Mouse (Mus musculus) liver (tissue): ENCODE measurements around the gene Iqgap1.

Experiments
- DNase-seq: peaks from one replicate; pipeline ENCODE4 v3.0.0-alpha.2; 2020; ENCODE audit warnings: mixed read lengths

The Iqgap1 gene

DNA sequence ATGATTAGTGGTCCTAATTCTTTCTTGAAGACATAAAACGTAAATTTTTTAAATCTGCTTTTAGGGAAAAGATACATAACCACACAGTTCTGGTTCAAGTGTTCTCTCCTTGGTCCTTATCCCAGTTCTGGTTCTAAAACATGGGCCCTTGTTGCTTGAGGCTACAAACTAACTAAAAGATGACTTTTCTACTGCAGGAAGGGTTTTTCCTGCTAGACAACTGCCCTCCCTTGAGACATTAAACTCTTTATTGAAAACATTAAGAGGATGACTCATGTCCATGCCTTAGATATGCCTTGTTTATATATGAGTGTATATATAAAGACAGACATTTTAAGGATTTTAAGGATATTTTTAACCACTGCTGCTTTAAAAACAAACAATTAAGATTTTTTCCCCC, 17.4 kb upstream of the Iqgap1 start:
- no peak for DNase-seq

DNA sequence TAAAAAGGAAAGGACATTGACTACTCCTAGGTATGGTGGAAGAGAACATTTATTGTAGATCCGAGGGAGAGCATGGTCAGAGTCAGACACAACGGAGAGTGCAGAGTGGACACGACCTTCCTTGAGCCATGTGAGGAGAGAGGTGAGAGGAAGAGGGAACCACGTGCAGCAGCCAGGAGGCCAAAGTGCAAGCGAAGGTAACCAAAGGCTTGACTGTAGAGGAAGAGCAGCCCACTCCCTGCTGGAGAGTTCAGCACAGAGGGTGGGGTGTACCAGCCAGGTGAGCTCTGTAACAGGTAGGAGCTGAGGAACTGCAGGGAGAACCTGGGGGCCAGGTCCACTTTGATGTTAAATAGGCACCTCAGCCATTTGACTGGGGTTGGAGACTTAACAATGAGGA, 16.4 kb upstream of the Iqgap1 start:
- no peak for DNase-seq

DNA sequence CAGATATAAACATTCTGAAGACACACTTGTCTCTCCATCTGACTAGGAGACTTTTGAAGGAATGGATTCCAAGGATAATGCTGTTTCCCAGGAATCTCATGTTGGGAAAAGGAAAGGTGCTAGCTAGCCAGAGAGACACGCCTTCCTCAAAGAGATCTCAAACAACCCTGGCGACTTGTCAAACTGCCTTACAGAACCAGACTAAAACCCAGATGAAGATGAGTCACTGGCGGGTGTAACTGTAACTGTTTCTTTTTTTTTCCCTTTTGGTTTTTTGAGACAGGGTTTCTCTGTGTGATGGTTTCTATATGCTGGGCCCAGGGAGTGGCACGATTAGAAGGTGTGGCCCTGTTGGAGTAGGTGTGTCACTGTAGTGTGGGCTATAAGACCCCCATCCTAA, 15.2 kb upstream of the Iqgap1 start:
- no peak for DNase-seq

DNA sequence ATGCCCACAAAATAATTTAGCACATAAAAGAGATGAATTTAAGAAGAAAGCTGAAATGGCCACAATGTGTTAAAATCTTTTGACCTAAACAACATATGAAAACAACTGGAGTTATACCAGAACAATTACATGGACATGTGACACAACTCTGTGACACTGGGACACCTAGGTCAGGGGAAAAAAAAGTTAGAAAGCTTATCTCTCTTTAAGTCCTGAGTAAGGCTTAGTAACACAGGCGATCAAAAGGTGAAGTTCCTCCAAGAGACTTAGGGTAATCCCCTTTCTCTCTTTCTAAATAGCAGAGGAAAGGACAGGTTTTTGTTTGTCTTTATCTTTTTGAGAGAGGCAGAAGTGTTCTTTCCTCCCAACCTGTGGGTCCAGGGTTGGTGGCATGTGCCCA, 14.5 kb upstream of the Iqgap1 start:
- no peak for DNase-seq

DNA sequence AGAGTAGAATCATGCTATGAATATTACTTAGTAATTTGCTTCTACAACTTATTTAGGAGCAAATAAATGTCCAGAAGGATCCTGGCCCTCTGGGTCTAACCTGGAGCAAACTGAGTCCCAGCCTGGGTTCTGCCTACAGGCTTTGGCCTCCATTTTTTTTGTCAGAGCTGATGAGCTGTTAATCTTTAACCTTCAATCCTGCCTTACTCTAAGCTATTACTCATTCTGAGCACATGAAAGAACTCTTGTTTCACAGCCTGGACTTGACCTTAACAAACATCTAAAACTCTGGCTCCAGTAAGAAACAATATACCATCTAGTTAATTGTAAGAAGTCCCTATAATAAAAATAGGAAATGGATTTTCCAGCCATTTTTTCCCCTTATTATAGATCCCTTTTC, 14.0 kb upstream of the Iqgap1 start:
- DNase-seq, result no peak

GRCm38 (mm10) chr7:80838247-80838646, 12.5 kb upstream of the Iqgap1 start:
- DNase-seq, result no peak

GRCm38 (mm10) chr7:80837736-80838135, 12.0 kb upstream of the Iqgap1 start:
- DNase-seq, result no peak

GRCm38 (mm10) chr7:80835984-80836652, 10.3 kb upstream of the Iqgap1 start:
- no peak for DNase-seq

DNA sequence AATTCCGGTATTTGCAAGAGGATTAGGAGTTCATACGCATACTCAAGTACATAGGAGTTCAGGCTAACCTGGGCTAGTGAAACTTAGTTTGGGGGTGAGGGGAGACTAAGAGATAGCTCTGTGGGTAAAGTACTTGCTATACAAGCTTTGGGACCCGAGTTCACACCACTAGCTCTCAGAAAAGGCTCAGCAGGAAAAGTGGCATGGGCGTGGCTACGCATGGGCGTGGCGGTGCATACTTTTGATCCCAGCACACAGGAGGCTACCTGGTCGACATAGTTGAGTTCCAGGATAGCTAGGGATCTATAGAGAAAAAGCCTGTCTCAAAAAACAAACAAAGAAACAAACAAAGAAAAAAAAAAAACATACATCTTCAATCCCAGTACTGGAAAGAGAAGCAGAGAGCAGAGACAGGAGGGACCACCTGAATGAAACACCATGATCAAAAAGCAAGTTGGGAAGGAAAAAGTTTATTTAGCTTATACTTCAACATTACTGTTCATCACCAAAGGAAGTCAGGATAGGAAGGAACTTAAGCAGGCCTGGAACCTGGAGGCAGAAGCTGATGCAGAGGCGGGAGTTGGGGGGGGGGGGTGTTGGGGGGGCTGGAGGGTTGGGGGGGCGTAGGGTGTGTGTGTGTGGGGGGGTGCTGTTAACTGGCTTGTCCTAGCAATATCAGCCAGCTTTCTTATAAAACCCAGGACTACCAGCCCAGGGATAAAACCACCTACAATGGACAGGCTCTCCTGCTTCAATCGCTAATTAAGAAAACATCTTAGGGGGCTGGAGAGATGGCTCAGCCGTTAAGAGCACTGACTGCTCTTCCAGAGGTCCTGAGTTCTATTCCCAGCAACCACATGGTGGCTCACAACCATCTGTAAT, 8.1 kb upstream of the Iqgap1 start:
- DNase-seq, result peak; percentile 37

DNA sequence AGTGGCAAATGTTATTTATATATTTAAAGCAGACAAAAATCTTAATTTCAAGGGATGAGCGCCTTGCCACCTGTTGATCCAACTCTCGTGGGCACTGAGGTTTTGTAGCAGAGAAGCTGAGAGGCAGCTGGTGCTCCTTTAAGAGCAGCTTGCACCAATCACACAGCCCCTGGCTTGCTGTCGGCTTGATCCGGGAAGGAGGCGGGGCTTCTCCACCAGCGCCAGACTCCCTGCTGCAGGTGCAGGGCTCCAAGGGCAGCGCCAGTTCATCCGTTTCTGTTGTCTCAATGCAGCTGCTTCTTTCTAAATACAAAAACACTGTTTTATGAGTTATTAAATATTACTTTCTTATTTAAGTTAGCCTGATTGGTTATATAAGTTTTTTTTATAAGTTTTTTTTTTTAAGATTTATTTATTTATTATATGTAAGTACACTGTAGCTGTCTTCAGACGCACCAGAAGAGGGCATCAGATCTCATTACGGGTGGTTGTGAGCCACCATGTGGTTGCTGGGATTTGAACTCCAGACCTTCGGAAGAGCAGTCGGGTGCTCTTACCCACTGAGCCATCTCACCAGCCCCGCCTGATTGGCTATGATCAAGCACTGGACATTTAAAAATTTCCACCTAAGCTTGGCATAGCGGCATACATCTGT, 7.3 kb upstream of the Iqgap1 start:
- DNase-seq, result peak; percentile 79

- peak; percentile 36 for DNase-seq
These were observed 6.4 kb upstream of the Iqgap1 start for GRCm38 (mm10) chr7:80832191-80832590.

DNA sequence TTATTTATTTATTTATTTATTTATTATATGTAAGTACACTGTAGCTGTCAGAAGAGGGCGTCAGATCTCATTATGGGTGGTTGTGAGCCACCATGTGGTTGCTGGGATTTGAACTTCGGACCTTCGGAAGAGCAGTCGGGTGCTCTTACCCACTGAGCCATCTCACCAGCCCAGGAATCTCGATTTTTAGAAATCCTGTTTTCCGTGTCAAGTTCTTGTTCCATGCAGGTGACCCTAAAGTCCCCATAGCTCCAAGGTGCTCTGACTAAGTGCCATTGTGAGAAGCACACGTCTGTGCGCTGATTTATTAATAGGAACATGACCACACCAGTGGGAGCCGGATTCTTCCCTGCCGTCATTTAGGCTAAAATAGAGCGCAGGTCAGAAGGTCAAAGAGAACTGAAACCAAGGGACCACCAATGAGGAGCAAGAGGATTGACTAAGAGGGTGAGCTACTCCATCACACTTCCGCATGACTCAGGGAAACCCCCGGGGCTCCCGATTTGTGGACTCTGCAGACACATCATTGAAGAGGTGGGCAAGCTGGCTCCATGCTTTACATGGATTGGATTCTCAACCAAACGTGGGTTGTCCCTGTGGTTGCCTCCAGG, 4.5 kb upstream of the Iqgap1 start:
- DNase-seq, result peak; percentile 17

- no peak for DNase-seq
These were observed 2.5 kb upstream of the Iqgap1 start for GRCm38 (mm10) chr7:80828146-80828860.

GRCm38 (mm10) chr7:80823875-80824682, 1.7 kb downstream of the Iqgap1 start:
- DNase-seq, result peak; percentile 50

DNA sequence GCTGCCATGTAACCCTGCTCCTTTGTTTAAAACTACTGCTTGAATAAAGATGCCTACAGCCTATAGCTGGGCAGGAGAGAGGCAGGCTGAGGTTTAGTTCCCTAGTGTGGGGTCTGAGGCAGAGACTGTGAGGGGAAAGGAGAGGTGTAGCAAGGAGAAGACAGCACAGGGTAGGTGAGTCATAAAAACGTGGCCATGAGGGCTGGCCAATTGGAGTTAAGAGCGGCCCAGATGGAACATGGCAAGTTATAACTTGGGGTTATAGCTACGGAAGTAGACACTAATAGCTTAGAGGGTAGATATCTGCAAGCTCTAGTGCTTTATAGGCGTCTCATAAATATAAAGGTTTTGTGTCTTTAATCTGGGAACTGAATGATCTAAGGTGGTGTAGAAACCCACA, 2.5 kb downstream of the Iqgap1 start:
- DNase-seq, result no peak

DNA sequence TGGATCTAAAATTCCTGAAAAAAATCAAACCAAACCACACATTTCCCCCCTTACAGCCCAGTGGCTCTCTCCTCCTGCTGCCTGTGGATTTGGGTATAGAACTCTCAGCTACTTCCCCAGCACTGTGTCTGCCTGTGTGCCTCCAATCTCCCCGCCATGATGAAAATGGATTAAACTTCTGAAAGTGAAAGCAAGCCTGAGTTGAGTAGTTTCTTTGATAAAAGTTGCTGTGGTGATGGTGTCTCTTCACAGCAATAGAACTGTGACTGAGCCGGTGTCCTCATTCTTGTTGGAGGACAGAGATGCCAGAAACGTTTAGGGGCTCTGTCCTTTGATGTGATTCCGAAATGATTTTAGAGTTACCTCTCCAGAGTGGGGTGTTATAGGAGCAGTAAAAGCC, 4.9 kb downstream of the Iqgap1 start:
- no peak for DNase-seq

DNA sequence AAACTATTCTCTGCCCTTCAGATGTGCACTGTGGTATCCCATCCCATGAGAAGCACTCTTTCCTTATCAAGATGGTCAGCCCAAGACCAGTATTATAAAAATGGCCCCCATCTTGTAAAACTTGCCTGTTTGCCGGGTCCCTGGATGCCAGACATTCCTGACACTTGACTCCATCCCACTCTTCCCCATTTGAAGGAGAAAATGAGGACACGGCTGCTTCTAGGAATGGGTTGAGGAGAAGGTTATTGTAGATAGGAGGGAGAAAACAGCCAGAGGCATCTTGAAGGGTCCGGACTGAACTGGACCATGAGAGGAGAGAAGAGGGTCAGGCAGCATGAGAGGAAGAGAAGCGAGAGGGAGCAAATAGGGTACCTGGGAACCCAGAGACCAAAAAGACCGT, 9.1 kb downstream of the Iqgap1 start:
- DNase-seq, result no peak

GRCm38 (mm10) chr7:80813397-80813796, 12.4 kb downstream of the Iqgap1 start:
- no peak for DNase-seq

- DNase-seq, result no peak
These were observed 19.4 kb downstream of the Iqgap1 start for GRCm38 (mm10) chr7:80806331-80806730.

- DNase-seq, result peak; percentile 98
These were observed 22.5 kb downstream of the Iqgap1 start for GRCm38 (mm10) chr7:80803173-80803872.
